Mouse (Mus musculus) c-Kit-negative CD71-positive TER-119-positive erythroid progenitor cells, embryonic 14.5 days (primary cell): ENCODE measurements around the gene Poll.
"Not testable (repeated sequence)": the region's sequence is repeated elsewhere in the genome, so short reads cannot be mapped to it uniquely, and the experiment has no call there.

Experiments
- DNase-seq: peaks from one replicate; pipeline ENCODE4 v3.0.0-alpha.2; 2013; ENCODE audit warnings: low read depth, low spot score

Gene Poll

DNA sequence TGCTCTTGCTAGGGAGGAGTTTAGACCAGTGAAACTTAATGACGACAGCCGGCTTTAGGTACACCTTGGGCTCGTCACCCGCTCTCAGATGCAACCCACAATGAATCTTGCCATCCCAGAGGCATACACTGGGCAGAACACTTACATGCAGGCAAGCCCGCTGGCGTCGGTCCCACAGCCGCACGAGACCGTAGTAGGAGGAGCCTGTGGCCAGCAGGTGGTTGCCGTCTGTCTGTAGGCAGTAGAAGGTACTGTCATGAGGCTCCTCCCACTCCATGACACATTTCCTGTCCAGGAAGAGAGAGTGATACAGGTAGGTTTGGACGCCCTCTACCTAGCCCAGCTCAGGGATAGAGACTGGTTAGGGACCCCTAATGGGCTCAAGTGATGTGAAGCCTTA is 18.6 kb upstream of the Poll start:
- DNase-seq, result no peak

DNA sequence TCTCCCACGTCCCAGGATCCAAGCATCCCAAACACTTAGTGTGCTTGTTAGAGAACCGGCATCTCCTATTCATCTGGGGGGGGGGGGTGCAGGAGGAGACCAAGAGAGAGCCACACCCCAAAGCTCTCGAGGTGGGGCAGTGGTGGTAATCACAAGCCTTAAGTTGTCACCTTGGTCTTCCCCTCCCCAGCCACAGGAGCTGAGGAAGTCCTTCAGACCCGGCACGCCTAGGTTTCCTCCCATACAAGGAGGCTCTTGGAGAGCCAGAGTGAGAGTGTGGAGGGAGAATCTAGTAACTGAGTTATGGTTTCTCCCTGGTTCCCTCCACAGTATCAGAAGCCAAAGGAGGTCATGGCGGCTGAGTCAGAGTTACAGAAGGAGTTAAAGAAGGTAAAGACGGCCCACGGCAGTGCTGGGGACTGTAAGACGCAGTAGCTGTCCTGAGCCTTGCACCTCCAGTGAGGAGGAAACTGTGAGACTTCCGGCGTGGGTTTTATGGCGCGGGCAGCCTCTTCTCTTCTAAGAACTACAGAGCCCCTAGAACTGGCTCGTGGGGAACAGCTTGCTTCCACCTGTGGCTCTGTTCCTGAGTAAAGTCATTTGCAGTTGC is 16.9 kb upstream of the Poll start:
- DNase-seq, result no peak

DNA sequence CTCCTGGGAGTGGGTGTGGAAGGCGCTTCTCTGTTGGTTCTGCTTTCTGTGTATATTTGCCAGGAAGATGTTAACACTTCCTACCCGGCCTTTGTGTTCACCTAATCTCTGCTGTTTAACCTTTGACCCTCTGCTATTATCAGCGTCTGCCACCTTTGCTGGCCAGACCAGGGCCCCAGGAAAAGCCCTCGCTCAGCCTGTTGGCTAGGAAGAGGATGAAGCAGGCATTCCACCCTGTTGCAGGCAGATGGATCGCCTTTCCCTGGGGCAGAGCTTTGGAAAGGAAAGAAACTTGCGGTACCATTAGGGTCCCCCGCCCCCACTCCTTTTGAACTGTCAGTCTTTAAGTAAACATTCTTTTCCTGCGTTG is 15.3 kb upstream of the Poll start:
- DNase-seq, result no peak

DNA sequence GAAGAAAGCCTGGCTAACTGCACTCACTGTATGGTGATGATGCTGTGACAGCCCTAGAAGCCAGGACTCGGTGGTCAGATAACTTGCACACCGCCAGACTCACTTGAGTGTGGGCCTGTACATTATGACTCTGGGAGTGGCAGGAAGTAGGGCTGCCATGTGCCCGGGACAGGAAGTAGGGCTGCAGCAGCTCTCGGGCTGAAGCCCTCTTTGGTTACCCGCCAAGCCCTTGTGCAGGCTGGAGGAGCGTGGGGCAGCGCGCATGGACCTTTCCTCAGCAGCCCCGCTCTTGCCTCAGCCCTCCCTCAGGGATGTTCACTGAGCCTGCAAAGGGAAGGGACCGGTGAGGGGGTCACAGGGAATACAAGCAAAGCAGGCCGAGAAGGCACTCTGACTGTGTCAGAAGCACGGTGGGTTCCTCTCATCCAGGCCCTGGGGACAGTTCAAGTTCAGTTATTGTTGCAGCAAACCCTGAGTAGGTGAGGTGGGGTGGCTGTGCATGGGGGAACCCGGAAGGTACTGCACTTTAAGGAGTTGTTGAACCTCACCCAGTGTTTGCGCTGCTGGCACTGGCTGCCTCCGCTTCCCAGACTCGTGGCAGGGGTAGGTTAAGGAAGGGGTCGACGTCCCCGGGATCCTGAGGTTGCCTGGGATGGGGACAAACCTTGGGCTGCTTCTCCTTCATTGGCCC is 14.8 kb upstream of the Poll start:
- no peak for DNase-seq

DNA sequence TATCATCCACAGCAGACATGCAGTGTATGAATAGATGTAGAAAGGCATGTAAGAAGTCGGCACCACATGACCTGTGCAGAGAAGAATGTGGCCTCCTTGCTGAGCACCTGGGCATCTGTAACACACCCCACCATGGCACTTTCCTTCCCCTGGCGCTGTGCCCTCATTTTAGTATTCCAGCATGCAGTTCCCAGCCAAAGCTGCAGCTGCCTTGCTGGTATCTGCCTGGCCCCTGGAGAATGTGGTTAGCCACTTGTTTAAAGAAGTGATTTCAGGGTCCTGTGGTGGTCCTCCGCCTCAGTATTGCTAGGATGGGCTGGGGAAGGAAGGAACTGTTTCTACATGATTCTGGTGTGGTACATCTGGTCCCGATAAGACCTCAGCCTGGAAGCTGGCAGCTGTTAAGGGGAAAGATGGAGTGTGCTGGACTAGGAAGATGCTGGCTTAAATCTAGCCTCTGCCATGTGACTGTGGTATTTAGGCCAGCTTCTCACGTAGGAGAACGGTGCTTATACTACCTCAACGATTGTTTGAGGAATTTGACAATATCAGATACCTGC is 14.1 kb upstream of the Poll start:
- DNase-seq, result no peak

DNA sequence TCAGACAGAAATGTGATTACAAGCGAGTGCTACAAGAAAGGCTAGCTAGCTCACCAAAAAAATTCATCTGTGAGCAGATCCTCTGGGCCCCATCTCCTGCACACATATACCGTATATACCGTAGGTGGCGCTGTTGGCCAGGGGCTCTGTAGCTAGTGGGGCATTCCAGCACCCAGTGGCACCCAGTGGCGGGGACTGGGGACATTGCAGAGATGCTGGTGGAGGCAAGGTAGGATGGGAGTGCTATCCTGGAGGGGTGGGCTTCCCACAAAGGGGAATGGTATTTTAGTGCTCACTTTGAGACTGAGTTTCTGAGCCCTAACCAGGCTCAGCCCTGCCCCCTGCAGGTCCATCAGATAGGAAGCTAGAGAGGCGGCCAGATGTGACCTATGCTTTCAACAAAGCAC is 13.5 kb upstream of the Poll start:
- peak; percentile 53 for DNase-seq

DNA sequence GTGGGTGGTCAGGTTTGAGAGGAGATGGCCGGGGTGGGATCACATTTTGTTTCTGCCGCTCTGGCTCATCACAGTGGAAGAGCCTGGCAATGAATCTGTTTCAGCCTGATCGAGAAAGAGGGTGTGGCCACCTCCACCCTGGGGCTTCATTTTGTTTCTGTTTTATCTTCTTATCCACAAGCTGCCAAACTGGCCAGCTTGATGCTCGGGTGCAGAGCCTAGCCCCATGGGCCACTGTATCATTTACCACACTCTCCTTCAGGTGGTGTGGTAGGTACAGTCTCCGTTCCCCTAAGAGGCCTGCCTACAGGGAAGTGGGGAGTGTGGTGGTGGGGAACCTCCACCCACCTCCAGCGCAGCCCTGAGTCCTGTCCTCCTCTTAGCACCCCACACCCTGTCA is 12.7 kb upstream of the Poll start:
- no peak for DNase-seq

DNA sequence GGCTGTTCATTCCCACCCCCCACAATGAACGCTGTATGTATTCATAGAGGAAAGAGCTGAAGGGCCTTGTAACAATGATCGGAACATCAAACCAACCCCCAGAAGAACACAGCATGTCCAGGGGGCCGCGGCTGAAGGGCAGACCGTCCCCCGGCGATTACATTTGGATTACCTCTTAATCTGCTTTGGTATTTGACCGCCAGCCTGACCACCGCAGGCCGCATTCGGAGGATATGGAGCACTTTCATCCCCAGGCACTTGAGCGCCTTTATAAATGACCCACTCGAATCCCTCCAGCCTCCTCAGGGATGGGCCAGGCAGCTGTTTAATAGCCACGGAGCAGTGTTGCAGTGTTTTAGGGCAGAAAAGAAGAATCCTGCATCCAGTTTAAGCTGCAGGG is 7.0 kb upstream of the Poll start:
- no peak for DNase-seq

DNA sequence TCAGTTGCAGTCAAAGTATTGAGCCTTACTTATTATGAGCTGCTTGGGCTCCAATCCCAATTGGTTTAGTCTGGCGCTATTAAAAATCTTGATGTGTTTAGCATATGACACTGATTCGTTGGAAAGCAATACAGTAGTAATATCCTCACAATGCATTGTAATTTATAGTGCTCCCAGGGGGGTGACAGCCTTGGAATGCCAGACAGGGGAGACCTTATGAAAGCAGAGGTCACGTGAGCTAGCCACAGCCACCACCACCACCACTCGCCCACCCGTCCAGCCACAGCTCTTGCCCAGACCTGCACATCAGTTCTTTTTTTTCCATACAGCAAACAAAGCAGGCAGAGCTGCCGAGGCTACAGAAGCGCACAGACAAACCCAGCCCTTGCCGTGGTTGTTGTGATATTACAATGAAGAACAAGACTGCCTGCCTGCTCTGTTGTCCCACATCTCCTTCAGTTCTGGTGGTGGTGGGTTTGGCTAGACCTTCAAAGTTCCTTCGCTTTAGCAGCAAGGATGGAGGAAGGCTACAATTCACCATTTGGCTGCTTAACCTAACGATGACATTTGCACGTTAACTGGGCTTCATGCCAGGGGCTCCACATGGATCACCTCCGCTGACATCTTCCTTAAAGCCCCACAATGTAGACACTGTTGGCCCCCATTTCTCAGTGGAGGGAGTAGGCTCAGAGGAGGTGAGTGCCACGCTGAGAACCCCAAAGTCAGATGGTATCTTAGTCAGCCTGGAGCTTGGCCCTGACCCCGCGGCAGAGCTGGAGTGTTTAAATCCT is 5.8 kb upstream of the Poll start:
- no peak for DNase-seq

DNA sequence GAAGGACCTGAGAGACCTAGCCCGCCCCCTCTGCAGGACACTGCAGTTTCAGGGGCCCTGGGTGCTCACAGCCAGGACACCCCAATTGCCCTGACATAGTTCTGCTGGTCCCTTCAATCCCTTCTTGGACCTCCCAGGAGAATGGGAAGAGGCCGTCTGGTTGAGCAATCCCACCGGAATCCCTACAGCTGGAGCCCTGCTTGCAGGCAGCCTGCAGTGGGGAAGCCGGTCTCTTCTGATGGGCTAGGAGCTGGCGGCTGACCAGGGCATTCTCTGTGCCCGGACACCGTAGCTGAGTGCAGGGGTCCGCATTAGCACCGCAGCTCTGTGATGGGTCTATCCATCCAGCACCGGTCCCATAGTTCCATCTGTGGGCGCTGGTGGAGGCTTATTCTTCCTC is 6.2 kb downstream of the Poll start:
- no peak for DNase-seq

DNA sequence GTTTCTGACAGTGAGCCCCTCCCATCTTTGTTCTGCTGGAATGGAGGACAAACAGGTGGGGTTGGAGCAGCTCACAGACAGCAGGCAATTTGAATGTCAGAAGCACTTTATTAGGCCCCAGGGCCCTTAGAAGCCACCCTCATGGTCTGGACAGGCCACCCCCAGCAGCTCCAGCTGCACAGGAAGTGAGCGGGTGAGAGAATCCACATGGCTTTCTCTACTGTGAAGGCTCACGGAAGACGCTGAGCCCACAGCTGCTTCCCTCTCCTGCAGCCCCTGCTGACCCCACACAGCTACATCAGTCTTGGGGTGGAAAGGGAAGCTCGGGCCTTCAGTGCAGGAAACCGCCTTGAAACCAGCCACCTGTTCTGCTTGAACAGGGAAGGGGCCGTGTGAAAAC is 8.1 kb downstream of the Poll start:
- DNase-seq, result no peak

DNA sequence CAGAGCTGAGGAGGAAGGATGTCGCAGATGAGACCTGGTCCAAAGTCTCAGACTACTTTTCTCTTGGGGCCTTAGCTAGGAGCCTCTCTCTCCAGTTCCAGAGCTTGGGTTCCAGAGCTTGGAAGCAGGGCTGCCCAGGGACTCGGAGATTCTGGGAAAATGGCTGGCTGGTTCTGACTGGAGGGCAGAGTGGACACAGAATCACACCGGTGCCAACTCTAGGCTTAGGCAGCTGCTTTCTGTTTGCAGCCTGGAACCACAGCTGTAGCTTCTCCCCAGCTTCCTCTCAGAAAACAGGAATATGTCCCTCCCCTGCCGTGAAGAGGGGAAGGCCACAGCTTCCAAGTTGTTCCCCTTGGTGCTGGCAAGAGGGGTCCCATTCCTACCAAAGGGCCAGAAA is 10.4 kb downstream of the Poll start:
- no peak for DNase-seq

DNA sequence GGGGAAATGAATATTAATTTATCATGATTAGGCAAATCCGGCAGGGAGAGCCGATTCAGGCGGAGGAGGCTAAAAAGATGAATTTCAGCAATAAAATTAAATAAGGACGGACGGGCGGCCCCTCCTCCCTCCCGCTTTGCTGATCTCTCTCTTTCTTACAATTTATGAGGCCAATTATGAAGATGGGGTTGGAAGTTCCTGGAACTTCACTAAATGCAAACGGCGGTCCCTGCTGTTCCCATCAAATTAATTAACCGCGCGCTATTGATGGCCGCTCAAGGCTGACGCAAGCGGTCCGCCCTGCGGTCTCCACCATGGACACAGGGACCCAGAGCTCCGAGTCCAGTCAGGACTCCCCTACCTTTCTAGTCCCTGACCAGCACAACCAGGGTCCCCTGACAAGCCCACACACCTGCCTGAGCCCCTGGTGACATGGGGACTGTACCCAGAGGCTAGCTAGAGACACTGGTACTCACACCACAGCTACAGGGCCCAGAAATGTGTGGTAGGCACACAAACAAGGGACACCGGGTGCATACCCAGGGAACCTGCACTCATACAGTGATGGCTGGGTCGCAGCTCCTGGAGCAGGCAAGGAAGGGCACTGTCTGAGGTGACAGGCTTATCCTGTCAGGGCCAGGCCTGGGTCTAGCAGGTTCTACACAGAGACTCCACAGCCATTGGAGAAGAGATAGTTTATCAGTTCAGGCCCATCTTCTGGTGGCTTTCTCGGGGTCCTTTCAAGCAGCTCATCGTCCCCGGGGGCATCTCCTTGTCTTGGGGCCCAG is 11.0 kb downstream of the Poll start:
- DNase-seq, result no peak

DNA sequence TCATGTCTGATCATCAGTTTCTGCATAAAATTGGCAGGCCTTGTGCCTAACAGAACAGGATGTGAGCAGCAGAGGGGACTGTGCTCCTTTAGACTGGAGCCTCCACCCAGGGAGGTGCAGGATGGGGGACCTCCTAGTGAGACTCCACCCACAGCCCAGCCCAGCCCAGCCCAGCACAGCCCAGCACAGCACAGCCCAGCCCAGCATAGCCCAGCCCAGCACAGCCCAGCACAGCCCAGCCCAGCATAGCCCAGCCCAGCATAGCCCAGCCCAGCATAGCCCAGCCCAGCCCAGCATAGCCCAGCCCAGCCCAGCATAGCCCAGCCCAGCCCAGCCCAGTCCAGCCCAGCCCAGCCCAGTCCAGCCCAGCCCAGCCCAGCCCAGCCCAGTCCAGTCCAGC is 12.1 kb downstream of the Poll start:
- DNase-seq, result not testable (repeated sequence)

DNA sequence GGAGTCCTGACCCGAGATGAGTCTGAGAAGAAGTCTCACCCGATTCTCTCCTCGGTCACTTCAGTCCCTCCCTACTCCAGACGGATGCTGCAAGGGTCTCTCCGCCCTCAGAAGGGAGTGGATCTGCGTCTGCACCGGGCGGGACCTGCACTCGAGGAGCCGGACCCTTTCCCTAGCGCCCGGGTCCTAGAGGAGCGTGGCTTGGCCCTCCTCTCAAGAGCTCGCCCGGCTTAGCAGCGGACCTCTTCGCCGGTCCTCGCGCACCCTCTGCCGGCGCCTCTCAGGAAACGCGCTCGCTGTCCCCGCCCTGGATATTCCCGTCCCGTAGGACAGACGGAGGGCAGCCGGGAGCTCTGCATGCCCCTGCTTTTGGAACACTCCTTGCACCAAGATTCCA is 15.4 kb downstream of the Poll start:
- peak; percentile 47 for DNase-seq

DNA sequence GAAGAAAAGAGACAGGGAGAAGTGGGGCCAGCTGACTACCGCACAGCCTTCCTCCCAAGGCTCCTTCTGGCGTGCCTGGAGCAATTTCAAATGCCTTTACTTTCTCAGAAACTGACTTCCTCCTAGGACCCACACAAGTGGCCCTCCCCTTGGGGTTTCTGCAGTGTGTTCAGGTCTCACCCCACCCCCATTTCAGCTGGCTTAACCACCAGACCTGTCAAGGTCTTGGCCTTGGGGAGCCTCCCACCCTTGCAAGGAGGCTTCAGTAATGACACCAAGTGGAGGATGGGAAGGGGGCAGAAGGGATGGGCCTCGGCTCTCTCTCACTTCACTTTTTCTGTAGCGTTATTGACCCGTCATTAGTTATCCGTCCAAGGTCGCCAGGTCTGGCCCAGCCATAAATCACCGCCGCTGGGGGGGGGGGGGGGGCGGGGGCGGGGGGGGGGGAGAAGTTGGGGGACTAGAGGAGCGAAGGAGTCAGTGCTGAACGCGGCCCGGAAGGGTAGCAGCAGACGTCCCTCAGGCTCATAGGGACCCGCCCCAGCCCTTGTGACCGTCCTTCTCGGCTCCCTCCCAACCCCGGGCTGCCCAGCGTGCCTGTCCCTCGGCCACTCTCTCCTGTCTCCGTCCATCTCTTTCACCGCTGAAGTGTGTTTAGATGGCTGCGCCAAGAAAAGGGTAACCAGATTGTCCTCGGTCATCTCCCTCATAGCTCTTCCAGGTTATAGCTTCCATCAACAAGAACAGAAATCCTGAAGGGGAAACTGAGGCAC is 16.0 kb downstream of the Poll start:
- no peak for DNase-seq

DNA sequence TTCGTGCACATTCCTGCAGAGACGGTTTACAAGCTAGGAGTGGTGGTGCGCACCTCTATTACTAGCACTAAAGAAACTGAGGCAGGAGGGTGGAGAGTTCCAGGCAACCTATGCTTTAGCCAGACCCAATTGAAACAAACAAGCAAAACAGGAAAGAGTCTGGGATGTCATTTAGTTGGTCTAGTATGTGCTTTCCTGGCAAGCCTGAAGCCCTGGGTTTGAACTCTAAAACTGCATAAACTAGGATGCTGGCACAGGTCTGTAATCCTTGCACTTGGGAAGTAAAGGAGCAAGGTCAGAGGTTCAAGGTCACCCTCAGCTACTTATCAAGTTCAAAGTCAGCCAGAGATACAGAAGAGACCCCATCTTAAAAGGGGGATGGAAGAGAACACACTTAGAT is 18.3 kb downstream of the Poll start:
- DNase-seq, result no peak

DNA sequence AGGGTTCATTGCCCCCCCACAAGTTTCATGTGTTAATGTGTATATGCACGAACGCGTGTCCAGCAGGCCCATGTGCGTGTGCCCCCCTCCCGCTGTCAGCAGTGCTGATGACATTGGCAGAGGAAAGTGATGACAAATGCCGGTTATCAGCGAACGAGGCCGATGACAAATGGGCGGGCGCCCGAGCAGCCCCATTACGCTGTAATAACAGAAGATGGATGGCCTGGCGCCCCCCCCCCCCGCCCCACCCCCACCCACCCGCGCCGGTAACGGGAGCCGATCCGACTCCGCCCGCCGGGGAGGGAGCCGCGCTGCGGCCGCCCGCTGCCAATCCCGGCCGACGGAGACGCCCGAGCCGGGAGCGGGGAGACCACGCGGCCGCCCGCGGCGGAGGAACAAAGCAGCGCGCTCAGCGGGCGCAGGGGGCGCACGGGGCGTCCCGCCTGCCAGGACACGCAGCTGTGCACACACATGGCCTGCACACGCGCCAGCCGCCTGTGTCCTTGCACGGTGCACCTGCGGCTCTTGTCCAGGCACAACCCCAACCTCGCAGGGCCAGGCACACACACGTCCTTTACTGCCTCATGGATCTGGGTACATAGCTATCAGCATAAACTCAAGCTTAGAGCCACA is 18.8 kb downstream of the Poll start:
- no peak for DNase-seq

DNA sequence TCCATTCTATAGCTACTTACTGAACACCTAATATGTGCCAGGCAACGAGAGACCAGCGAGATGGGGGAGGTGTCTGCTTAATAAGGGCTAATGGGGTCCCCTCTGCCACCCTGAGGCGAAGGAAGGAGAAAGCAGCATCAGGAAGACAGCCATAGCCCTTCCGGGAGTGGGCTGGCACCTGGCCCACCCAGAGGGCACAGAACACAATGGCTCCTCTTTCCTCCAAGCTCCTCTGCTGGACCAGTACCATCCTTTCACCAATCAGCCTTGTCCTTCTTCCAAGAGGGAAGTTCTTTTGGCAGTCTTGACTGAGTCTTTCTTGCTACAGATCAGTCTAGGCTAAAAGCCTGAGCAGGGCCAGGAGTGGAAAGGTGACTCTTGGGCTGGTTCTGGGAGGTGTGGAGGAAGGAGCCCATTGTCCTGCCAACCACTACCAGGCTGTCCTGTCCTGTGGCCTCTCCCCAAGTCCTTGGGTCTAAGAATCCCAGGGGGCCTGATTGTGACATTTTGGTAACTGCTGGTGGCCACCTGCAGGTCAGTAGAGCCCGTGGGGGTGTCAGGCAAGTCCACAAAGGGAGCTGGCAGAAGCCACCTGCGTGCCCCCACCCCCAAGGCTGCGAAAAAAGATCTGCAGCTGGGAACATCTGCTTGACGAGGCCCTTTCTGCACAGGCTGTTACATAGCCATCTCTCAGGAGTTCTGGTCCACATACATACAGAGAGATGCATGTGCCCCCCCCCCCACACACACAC is 19.5 kb downstream of the Poll start:
- DNase-seq, result no peak

DNA sequence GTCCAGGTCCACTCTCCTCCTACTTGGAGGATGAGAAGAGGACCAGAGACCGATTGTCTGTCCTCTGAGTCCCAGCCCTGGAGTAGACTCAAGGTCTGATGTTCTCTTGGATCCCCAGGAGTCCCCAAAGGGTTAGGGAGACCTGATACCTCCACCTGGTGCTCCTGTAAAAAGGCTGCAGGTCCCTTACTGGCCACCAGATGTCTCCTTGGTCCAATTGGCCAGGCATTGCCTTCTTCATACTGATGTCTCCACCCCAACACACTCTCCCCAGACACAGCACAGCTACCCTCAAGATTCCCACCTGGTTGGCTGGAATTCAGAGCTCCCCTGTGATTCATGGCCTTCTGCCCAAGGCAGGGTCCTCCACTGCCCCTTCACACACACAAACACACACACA is 22.8 kb downstream of the Poll start:
- peak; percentile 33 for DNase-seq
